Mouse (Mus musculus) erythroblast, embryonic 14.5 days (primary cell): ENCODE results near the gene Cntn5.

ENCODE experiments used
- GATA1 ChIP-seq: IDR thresholded peaks from 2 replicates; pipeline ENCODE4 v1.6.1; 2012; ENCODE audit warnings: low read length, inconsistent platforms, mixed read lengths
- TAL1 ChIP-seq: IDR thresholded peaks from 3 replicates; pipeline ENCODE4 v1.6.1; 2012; ENCODE audit warnings: low read length, inconsistent platforms, mixed read lengths

- TF ChIP-seq TAL1 (no peak), GATA1 (no peak)
These were observed 889.4 kb downstream of the Cntn5 start for GRCm38 (mm10) chr9:10015129-10015528.
